Mouse (Mus musculus) right cerebral cortex, adult 2 months (tissue): ENCODE measurements at regions not wholly inside any gene's neighbourhood (a gene's known extent, or its start where the extent isn't known, plus 50 kb on each side); places are given as distances from the start of the nearest gene placed in this dataset.

Experiments
- DNase-seq, 2 experiments: peaks; one replicate each; pipeline ENCODE4 v3.0.0; 2021 to 2022; ENCODE audit warnings: low spot score in 2 of 2

- DNase-seq: no peak
Measured at GRCm38 (mm10) chr13:51336726-51337125, 71.7 kb upstream of the S1pr3 start.

DNA sequence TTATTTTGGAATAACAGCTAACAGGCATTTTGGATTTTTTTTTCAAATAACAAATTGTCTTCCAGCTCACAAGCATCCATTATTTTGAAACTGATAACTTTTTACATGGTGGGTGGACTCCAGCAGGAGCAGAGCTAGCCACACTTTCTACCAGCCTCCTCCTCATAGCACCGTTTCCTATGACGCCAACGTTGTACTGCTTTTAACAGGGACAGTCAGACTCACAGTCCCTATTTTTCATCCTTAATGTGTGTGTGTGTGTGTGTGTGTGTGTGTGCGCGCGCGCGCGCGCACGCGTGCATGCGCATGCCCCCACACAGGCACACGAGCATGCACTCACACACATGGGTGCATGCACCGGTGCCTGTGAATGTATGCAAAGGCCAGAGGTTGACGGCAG is 70.5 kb upstream of the S1pr3 start:
- no peak for DNase-seq

- DNase-seq: no peak
Measured at GRCm38 (mm10) chr13:51345321-51345720, 63.1 kb upstream of the S1pr3 start.

- no peak for DNase-seq
Measured at GRCm38 (mm10) chr13:51345839-51346550, 62.4 kb upstream of the S1pr3 start.

DNA sequence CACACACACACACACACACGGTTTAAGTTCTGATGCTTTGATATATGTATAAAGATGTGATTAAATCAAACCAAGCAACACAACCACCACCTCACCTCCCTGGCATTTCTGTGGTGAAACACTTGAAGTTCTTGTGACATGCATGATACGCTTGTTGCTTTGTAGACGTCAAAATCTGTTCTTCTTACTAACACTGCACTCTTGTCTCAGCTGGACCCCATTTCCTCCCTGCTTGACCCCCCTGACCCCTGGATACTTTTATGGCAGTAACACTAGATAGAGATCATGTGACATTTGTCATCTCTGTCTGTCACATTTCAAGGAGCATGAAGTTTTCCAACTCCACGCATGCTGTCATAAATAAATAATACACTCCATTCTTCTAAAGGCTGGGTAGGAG is 59.7 kb upstream of the S1pr3 start:
- no peak for DNase-seq

DNA sequence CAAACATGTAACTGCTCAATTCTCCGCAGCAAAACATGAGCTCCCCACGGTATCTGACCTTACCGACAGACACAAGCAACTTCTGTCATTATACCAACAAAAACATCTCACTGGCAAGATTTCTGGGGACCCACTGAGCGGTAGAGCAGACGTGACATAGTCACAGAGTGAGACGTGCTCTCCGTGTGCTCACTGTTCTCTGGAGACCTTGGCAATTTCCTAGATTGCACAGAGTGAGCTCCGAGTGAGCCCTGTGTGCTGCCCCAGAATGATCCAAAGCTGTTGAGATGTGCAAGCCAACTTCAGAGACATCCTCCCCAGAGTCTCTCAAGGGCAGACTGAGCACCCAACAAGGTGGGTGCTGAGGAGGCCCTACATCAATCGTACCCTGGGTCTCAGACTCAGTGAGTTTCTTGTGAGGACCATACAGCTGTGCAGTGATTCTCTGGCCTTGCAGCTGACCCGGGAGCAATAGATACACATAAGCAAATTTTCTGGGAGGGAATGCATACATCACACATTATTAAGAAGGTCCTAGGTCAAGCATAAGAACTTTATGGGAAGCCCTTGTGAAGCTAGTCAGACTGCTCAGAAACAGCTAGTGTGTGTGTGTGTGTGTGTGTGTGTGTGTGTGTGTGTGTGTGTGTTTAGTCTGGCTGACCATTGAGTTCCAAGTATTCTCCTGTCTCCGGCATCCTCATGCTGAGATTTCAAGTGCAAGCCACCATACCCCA is 58.5 kb upstream of the S1pr3 start:
- DNase-seq: no peak

DNA sequence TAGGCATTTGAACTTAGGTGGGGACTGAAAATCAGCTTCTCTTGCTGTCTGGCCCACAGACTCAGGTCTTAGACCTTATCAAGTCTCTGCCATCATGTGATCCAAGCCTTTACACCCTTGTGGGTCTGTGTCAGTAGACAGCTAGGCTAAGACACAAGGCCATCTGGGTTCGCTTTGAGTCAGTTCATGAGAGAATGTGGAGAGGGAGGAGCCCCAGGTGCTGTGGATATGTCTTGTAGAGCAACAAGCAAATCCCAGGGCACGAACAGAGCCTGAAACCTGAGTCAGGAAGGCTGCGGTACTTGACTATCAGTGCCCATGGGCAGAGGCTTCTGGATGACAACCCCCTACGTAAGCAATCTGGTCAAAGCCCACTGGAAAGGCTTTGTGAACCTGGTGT is 55.6 kb upstream of the S1pr3 start:
- no peak for DNase-seq

DNA sequence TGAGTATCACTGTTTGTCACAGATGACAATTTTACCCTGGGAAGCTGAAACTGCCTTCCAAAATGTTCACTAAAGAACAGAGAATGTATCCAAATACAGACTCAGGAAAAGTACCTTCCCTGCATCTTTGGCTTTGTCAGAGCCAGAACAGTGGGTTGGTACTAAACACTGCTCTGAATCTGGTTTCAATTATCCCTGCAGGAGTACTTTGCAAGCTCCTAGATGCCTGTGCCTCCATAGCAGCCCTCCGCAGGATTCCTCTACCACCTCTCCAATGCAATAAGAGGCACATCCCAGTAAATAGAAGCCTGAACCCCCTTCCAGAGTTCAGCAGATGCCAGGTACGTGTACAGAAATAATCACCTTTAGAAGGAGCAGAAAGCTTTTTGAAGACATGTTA is 52.9 kb upstream of the S1pr3 start:
- no peak for DNase-seq
